Mouse (Mus musculus): ENCODE results near the gene Rbp7. TPM values are rescaled to one million over a fixed set of nuclear protein-coding genes. Genes with fewer than 3 reads are reported as not detected.
A peak's percentile ranks its signal among the peaks of the same experiment; 100 is the strongest.

Gene Rbp7
- total RNA-seq, 2 experiments from 2014 or later: not detected

GRCm38 (mm10) chr4:149409759-149410158 lies 45.0 kb downstream of the Rbp7 start:
- no peak for DNase-seq (ENCODE audit: extremely low spot score in 1 of 2, low spot score in 1 of 2)

- no peak for DNase-seq (ENCODE audit: extremely low spot score in 1 of 2, low spot score in 1 of 2)
These were observed 46.4 kb downstream of the Rbp7 start for GRCm38 (mm10) chr4:149408331-149408730.

- no peak for DNase-seq (ENCODE audit: extremely low spot score in 1 of 2, low spot score in 1 of 2)
These were observed 47.3 kb downstream of the Rbp7 start for GRCm38 (mm10) chr4:149407461-149407860.

- DNase-seq (ENCODE audit: extremely low spot score in 1 of 2, low spot score in 1 of 2): no peak
These were observed 48.9 kb downstream of the Rbp7 start for GRCm38 (mm10) chr4:149405713-149406443.

- DNase-seq (ENCODE audit: extremely low spot score in 1 of 2, low spot score in 1 of 2): peak in 1 of 2 experiments; percentile 33
These were observed 49.9 kb downstream of the Rbp7 start for GRCm38 (mm10) chr4:149404640-149405465.

GRCm38 (mm10) chr4:149403037-149403436 lies 51.7 kb downstream of the Rbp7 start:
- DNase-seq (ENCODE audit: extremely low spot score in 1 of 2, low spot score in 1 of 2): no peak

GRCm38 (mm10) chr4:149401591-149401982 lies 53.2 kb downstream of the Rbp7 start:
- no peak for DNase-seq (ENCODE audit: extremely low spot score in 1 of 2, low spot score in 1 of 2)

- no peak for DNase-seq (ENCODE audit: extremely low spot score in 1 of 2, low spot score in 1 of 2)
These were observed 53.7 kb downstream of the Rbp7 start for GRCm38 (mm10) chr4:149400878-149401590.

Other genes with a start within 250 kb of the Rbp7 start
- gene Kif1b, start 147.3 kb downstream of the Rbp7 start, total RNA-seq (2021): 100 to 1,000 TPM; 372 to 435 TPM
- gene Ube4b, start 28.2 kb downstream of the Rbp7 start, total RNA-seq (2021): 100 to 1,000 TPM in 1 of 2 experiments, 10 to 100 TPM in 1; 92.8 to 113 TPM
- not detected for gene Tmem274, start 22.4 kb upstream of the Rbp7 start, total RNA-seq (2021)
- gene Nmnat1, start 30.2 kb upstream of the Rbp7 start, total RNA-seq (2021): 1 to 10 TPM; 8.0 to 8.4 TPM
- 10 to 100 TPM; 19.5 to 21.5 TPM for gene Lzic, start 30.3 kb upstream of the Rbp7 start, total RNA-seq (2021)
- gene Ctnnbip1, start 63.3 kb upstream of the Rbp7 start, total RNA-seq (2021): 10 to 100 TPM; 39.5 to 41.1 TPM
- gene Clstn1, start 131.5 kb upstream of the Rbp7 start, total RNA-seq (2021): 100 to 1,000 TPM; 782 to 866 TPM
- gene Pik3cd, start 247.6 kb upstream of the Rbp7 start, total RNA-seq (2021): 10 to 100 TPM; 22.9 to 25.2 TPM